Mouse (Mus musculus) cerebellum, adult 2 months (tissue): ENCODE measurements around the gene Fntb. TPM values are rescaled to one million over a fixed set of nuclear protein-coding genes. Genes with fewer than 3 reads are reported as not detected.

ENCODE experiments used
- DNase-seq, 2 experiments: peaks; one replicate each; pipeline ENCODE4 v3.0.0; 2021
- H3K27ac ChIP-seq: fragments of 200-500 bp; 2 replicates; pipeline ENCODE4 v1.5.1; 2012; ENCODE audit warnings: low read length, control low read depth, inconsistent platforms; ENCODE audit not compliant: insufficient read depth
- H3K27me3 ChIP-seq: fragments of 200-500 bp; 2 replicates; pipeline ENCODE4 v1.6.1; 2012; ENCODE audit warnings: inconsistent platforms, mild to moderate bottlenecking, low read length, moderate library complexity; ENCODE audit not compliant: control insufficient read depth, insufficient read depth
- H3K4me1 ChIP-seq: fragments of 200-500 bp; 2 replicates; pipeline ENCODE4 v1.6.1; 2011; ENCODE audit warnings: low read length; ENCODE audit not compliant: control insufficient read depth, insufficient read depth
- H3K4me3 ChIP-seq: fragments of 200-500 bp; replicated peaks from 2 replicates; pipeline ENCODE3; 2011; ENCODE audit warnings: mild to moderate bottlenecking, low read depth, low read length, control low read depth; ENCODE audit not compliant: insufficient read depth
- CTCF ChIP-seq: fragments of 200-500 bp; IDR thresholded peaks from 2 replicates; pipeline ENCODE4 v1.5.1; 2011; ENCODE audit warnings: low read depth, mild to moderate bottlenecking, control low read depth, low read length, moderate library complexity, borderline replicate concordance; ENCODE audit not compliant: insufficient read depth
- POLR2A ChIP-seq: fragments of 200-500 bp; IDR thresholded peaks from 2 replicates; pipeline ENCODE4 v1.6.1; 2011; ENCODE audit warnings: low read length, control low read depth, borderline replicate concordance; ENCODE audit not compliant: insufficient read depth
- WGBS: fragments of 180-500 bp; shearing (Covaris S2); methylation state at CpG from one replicate; pipeline ENCODE4 v1.1.7; 2018; 5-methylcytosine and 5-hydroxymethylcytosine counted together
- polyA plus RNA-seq: library from polyadenylated mRNA; depleted of rRNA; stranded (reverse); fragments of >200 nt; gene quantifications from 2 replicates; pipeline ENCODE4 v1.2.3, GENCODE M21; 2012

The Fntb gene
- polyA plus RNA-seq, 1 experiment, result 55.9 TPM

DNA sequence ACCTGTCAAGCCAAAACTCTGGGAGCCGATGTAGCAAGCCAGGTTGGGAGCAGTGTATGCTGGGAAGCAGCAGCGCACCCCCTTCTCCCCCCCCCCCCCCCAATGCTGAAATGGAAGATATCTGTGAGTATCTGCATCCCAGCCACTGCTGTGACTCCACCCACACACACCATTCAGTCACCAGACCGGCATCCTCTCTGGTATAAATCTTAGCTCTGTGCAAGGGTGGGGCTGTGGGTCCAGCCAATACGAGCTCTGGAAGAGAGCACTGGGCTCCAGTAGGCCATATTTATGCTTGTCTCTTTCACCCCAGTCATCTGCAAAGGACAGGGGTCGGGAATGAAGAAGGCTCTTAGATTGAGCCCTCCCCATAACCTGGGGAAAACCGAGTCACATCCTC lies 155.0 kb downstream of the Fntb start:
- no peak for TF ChIP-seq POLR2A
- no peak for TF ChIP-seq CTCF
- Histone ChIP-seq H3K4me3 (no peak overlapping the region), H3K4me1 (peaks cover 20% of the 10 kb centered on the region), H3K27me3 (no peaks in the 10 kb centered on the region), H3K27ac (no peak overlapping the region)
- WGBS, result 71% methylated on average over 6 of the region's 6 CpGs
- no peak for DNase-seq

DNA sequence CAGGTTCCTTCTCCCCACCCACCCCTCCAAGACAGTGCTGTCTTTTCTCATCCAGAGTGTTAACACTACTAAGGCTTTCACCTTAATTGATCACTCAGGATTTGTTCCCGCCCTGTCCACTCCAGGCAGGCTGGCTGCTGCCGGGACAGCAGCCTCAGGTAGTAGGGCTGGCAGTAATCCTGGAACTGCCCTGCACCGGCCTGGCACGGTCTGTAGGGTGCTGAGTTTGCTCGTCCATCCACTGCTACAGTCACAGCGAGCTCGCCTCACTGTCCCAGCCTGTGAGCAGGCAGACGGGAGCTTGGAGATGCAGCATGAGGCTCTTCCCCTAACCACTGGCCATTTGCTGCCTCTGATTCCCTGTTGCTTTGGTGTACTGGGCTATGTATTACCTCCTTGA lies 155.6 kb downstream of the Fntb start:
- H3K27me3 ChIP-seq, result no peaks in the 10 kb centered on the region
- no peak overlapping the region for H3K27ac ChIP-seq
- DNase-seq, result peak in 1 of 2 experiments; percentile 66
- 29% methylated on average over 8 of the region's 8 CpGs for WGBS
- no peak overlapping the region for H3K4me3 ChIP-seq
- TF ChIP-seq CTCF (no peak), POLR2A (no peak)
- H3K4me1 ChIP-seq, result peaks cover 26% of the 10 kb centered on the region

DNA sequence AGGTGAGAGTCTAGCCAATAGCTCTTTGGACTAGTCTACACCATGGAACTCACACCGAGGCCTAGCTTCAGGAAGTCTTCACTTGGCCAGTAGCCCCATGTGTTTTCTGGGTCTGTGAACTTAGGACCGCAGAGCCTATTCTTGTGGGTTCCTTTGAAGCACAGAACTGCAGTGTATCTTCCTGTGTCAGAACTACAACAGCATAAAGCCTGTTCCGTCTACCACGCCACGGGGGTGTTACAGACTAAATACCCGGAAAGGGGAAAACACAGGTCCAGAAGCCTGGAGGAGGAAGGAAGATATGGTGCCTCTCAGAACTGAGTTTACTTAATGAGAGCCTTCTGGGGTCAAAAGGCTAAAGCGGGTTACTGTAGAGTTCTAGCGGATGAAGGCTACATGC lies 157.7 kb downstream of the Fntb start:
- H3K27ac ChIP-seq, result no peak overlapping the region
- WGBS, result 86% methylated on average over 8 of the region's 8 CpGs
- peaks cover 40% of the 10 kb centered on the region for H3K4me1 ChIP-seq
- no peak for TF ChIP-seq POLR2A
- TF ChIP-seq CTCF, result no peak
- H3K27me3 ChIP-seq, result no peaks in the 10 kb centered on the region
- DNase-seq, result no peak
- H3K4me3 ChIP-seq, result no peak overlapping the region

DNA sequence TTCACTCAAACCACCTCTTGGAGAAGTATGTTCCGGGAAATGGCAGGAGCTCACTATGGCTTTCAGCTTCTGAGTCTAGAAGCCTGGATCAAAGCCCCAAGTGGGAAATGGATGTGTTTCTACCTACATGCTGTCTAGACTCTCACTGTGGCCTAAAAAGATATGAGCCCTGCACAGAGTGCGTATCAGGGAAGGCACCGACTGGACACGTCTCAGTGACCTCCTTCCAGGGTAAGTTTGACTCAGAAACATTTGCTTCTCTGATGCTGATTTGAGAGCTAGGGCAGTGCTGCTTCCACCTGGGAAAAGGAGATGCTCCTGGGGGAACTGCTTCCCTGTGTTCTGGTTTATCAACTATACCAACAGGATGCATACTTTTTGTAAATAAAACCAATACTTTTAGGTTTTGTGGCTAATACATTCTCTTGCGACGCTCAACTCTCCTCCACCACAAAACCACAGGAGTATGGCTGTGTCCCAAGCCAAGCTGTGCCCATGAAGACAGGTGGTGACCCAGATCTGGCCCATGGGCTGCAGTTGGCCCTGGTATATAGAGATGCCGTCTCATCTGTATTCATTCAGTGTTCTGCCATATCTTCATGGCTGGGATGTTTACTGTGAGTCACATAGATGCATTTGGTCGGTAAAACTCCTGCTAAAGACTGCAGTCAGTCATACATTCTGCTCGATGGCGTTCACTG lies 159.7 kb downstream of the Fntb start:
- Histone ChIP-seq H3K4me1 (peaks cover 40% of the 10 kb centered on the region), H3K4me3 (no peak overlapping the region), H3K27me3 (no peaks in the 10 kb centered on the region), H3K27ac (peak overlapping the region; percentile 47)
- DNase-seq, result peak; percentile 75 to 84
- 21% methylated on average over 10 of the region's 10 CpGs for WGBS
- TF ChIP-seq POLR2A, result no peak
- TF ChIP-seq CTCF, result no peak

DNA sequence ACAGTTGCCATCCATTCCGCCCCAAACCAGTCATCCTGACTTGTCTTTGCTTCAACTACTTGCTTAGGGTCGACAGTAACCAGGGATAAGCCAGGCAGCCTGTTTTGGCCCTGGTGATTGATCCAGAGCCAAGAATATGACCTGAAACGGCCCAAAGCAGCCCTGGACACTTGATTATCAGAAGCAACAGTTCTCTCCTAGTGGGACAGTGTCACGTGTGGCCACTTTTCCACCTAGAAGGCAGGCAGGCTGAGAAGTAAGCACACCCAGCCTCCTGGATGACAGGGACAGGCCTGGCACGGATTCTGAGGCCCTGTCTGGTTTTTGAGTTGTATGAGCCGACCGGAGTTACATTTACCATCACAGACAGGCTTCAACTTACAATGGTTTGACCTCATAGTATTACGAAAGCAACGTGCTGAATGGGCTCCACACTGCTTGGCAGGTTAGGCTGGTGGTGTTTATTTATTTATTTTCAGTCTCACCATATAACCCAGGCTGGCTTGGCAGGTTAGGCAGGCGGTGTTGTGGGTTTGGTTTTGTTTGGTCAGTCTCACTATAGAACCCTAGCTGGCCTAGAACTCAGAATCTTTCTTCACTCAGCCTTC lies 161.1 kb downstream of the Fntb start:
- Histone ChIP-seq H3K27me3 (no peaks in the 10 kb centered on the region), H3K27ac (peak overlapping the region; percentile 47), H3K4me3 (no peak overlapping the region), H3K4me1 (peaks cover 41% of the 10 kb centered on the region)
- peak in 1 of 2 experiments; percentile 50 for DNase-seq
- WGBS, result 47% methylated on average over 10 of the region's 10 CpGs
- TF ChIP-seq POLR2A, result no peak
- TF ChIP-seq CTCF, result no peak

DNA sequence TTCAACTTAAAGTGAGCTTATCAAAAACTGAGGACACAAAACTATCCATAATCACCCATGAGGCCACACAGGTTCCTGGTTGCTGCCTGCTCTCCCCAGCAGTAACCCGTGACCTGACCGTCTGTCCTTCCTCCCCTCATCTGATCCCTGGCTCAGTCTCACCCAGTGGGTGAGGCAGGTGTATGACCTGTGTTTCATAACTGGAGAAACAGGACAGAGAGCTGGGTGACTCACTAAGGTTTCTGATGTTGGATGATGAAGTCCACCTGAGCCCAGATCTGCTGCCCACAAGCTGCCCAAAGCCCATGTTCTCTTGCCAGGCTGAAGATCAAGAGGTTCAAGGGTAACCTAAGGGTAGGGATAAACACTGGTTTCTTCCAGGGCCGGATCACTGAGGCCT lies 161.6 kb downstream of the Fntb start:
- Histone ChIP-seq H3K4me1 (peaks cover 46% of the 10 kb centered on the region), H3K27me3 (no peaks in the 10 kb centered on the region), H3K27ac (peak overlapping the region; percentile 21; the same call in 1 of the 2 replicates), H3K4me3 (no peak overlapping the region)
- TF ChIP-seq POLR2A (no peak), CTCF (no peak)
- 92% methylated on average over 3 of the region's 3 CpGs for WGBS
- no peak for DNase-seq

DNA sequence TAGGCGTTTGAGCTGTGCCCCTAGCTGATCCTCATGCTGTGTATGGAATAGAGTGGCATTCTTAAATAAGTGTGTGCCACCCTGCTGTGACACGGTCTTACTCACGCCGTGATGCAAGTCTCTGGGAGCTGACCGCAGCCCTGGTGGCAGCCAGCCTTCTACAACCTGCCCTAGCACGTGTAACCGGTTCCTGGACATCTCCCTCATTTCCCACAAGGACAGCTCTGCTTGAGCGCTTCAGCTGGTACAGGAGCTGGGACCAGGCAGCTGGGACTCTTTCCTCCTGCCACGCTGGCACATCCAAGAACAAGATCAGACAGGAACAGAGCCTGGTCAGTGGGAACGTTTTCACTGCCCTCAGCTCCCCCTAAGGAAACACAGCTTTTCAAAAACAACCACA lies 162.2 kb downstream of the Fntb start:
- Histone ChIP-seq H3K27ac (peak overlapping the region; percentile 55; the same call in 1 of the 2 replicates), H3K4me3 (no peak overlapping the region), H3K4me1 (peaks cover 49% of the 10 kb centered on the region), H3K27me3 (no peaks in the 10 kb centered on the region)
- no peak for TF ChIP-seq CTCF
- no peak for TF ChIP-seq POLR2A
- no peak for DNase-seq
- 23% methylated on average over 10 of the region's 10 CpGs for WGBS

DNA sequence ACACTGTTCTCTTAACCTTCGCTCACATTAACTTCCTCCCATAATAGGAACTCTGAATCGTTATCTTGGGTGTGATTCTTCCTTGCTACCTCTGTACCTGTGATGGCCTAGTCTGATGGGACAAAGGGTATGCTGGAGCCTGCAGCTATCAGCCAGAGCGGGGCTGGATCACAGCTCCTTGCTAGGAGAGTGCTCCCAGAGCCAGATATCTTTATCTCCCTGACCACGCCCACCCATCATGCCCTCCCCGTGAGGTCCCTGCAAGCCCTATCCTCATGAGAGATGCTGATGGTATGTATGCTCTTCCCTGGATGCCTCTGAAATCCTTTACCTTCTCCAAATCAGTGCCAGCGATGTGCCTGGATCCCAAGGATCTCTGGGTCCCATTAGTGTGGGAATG lies 164.8 kb downstream of the Fntb start:
- DNase-seq, result no peak
- WGBS, result 85% methylated on average over 6 of the region's 6 CpGs

More for the DNA sequence above, 164.8 kb downstream of the Fntb start:
- no peaks in the 10 kb centered on the region for H3K27me3 ChIP-seq
- H3K4me1 ChIP-seq, result peaks cover 55% of the 10 kb centered on the region
- no peak overlapping the region for H3K4me3 ChIP-seq
- 0 out of 2 replicates have a peak overlapping the region, but pooled peaks have one; percentile 20 for H3K27ac ChIP-seq
- TF ChIP-seq CTCF (no peak), POLR2A (no peak)
